Comparison of ENCODE assay signal across 8 mouse cellular contexts in the genomic region with DNA sequence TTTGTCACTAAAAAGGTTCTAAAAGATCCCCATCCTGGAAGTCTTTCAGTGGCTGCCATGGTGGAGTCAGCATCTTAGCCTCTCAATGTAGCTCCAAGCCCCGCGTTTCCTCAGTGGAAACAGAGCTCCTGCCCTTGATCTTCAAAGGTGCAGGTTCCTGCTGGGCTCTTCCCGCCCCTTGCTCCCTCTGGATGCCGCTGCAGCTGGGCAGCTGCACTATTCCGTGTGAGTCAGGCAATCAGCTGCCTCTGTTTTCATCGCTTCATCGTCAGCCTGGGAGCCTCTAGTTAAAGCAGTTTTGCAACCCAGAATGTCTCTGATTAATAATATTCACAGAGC. TPM values are rescaled to one million over a fixed set of nuclear protein-coding genes. Genes with fewer than 3 reads are reported as not detected.
DNase-seq lines count a peak whose midpoint lies in the region; ATAC-seq and TF ChIP-seq lines count a peak whose summit lies in the region.

No protein-coding gene starts in this region.

- H3K27me3 ChIP-seq in heart, embryonic 13.5 days (replicated peaks) = no peaks in the 10 kb centered on the region
- H3K27me3 ChIP-seq in liver, postnatal 0 days (ENCODE audit: insufficient read depth, low read length) = no peaks in the 10 kb centered on the region
- H3K27me3 ChIP-seq in forebrain, postnatal 0 days (ENCODE audit: insufficient read depth, low read length) = no peaks in the 10 kb centered on the region
- H3K27me3 ChIP-seq in forebrain, embryonic 16.5 days (replicated peaks; ENCODE audit: control insufficient read depth, insufficient read depth, low read length) = no peaks in the 10 kb centered on the region

- TF ChIP-seq EP300 in liver, postnatal 0 days (IDR thresholded peaks at IDR 0.05; ENCODE audit: low read depth) = no peak

- H3K4me1 ChIP-seq in heart, embryonic 13.5 days = peaks cover 29% of the 10 kb centered on the region
- peaks cover 12% of the 10 kb centered on the region; the same call in 1 of the 2 replicates for H3K4me1 ChIP-seq in liver, postnatal 0 days (ENCODE audit: insufficient read depth)
- H3K4me1 ChIP-seq in forebrain, postnatal 0 days (ENCODE audit: insufficient read depth) = no peaks in the 10 kb centered on the region
- no peaks in the 10 kb centered on the region for H3K4me1 ChIP-seq in forebrain, embryonic 16.5 days (replicated peaks; ENCODE audit: control insufficient read depth, insufficient read depth, low read length)

- peak overlapping the region; percentile 3; the same call in 1 of the 2 replicates for H3K27ac ChIP-seq in heart, embryonic 13.5 days (replicated peaks)
- H3K27ac ChIP-seq in liver, postnatal 0 days (ENCODE audit: low read depth) = peak overlapping the region; percentile 26; the same call in 1 of the 2 replicates
- H3K27ac ChIP-seq in forebrain, postnatal 0 days (ENCODE audit: low read depth, low read length) = no peak overlapping the region; the same call in 1 of the 2 replicates
- H3K27ac ChIP-seq in forebrain, embryonic 16.5 days (ENCODE audit: low read length) = no peak overlapping the region

- peak overlapping the region; percentile 11 for H3K4me3 ChIP-seq in heart, embryonic 13.5 days
- H3K4me3 ChIP-seq in liver, postnatal 0 days (ENCODE audit: low read depth, low read length) = peak overlapping the region; percentile 19; the same call in 1 of the 2 replicates
- H3K4me3 ChIP-seq in forebrain, postnatal 0 days (ENCODE audit: low read depth, low read length) = no peak overlapping the region
- H3K4me3 ChIP-seq in forebrain, embryonic 16.5 days (replicated peaks; ENCODE audit: low read length) = no peak overlapping the region

- DNase-seq in kidney, postnatal 10 days = peak; percentile 32
- DNase-seq in kidney, adult 9 months = no peak
- peak; percentile 49 for DNase-seq in R1 (ENCODE audit: low read depth, low spot score)
- no peak for DNase-seq in liver, postnatal 0 days
- no peak for DNase-seq in thymus, postnatal 36 days
- no peak for DNase-seq in forebrain, postnatal 0 days

- ATAC-seq in heart, embryonic 13.5 days (ENCODE audit: extremely low read depth, insufficient number of reproducible peaks, low FRiP score, low TSS enrichment) = no peak
- ATAC-seq in liver, postnatal 0 days = no peak
- no peak for ATAC-seq in forebrain, postnatal 0 days
- no peak for ATAC-seq in forebrain, embryonic 16.5 days

- no peak for TF ChIP-seq CTCF in liver, postnatal 0 days (IDR thresholded peaks at IDR 0.05; ENCODE audit: low read depth)
- TF ChIP-seq CTCF in forebrain, postnatal 0 days (IDR thresholded peaks at IDR 0.05; ENCODE audit: low read depth) = no peak

- H3K9me3 ChIP-seq in heart, embryonic 13.5 days = no peaks in the 10 kb centered on the region
- no peaks in the 10 kb centered on the region for H3K9me3 ChIP-seq in liver, postnatal 0 days (ENCODE audit: low read length)
- no peaks in the 10 kb centered on the region for H3K9me3 ChIP-seq in forebrain, postnatal 0 days (ENCODE audit: low read length)
- 0 out of 2 replicates have a peak, but pooled peaks cover 2% of the 10 kb centered on the region for H3K9me3 ChIP-seq in forebrain, embryonic 16.5 days (ENCODE audit: control insufficient read depth, low read length)

- no peaks in the 10 kb centered on the region for H3K36me3 ChIP-seq in heart, embryonic 13.5 days
- H3K36me3 ChIP-seq in liver, postnatal 0 days (replicated peaks; ENCODE audit: insufficient read depth, low read length) = no peaks in the 10 kb centered on the region
- H3K36me3 ChIP-seq in forebrain, postnatal 0 days (ENCODE audit: insufficient read depth) = no peaks in the 10 kb centered on the region
- H3K36me3 ChIP-seq in forebrain, embryonic 16.5 days (ENCODE audit: control insufficient read depth, insufficient read depth) = no peaks in the 10 kb centered on the region

- no peak overlapping the region for H3K9ac ChIP-seq in heart, embryonic 13.5 days
- peak overlapping the region; percentile 34; the same call in 1 of the 2 replicates for H3K9ac ChIP-seq in liver, postnatal 0 days (replicated peaks)
- H3K9ac ChIP-seq in forebrain, postnatal 0 days = no peak overlapping the region
- no peak overlapping the region for H3K9ac ChIP-seq in forebrain, embryonic 16.5 days (replicated peaks; ENCODE audit: low read depth, low read length)

- WGBS in heart, embryonic 13.5 days = 15% methylated on average over 7 of the region's 7 CpGs
- WGBS in liver, postnatal 0 days (ENCODE audit: insufficient replicate concordance) = 21% methylated on average over 7 of the region's 7 CpGs
- 41% methylated on average over 7 of the region's 7 CpGs for WGBS in forebrain, postnatal 0 days
- 35% methylated on average over 7 of the region's 7 CpGs for WGBS in forebrain, embryonic 16.5 days

- peak overlapping the region; percentile 55 for H3K4me2 ChIP-seq in heart, embryonic 13.5 days
- peak overlapping the region; percentile 66 for H3K4me2 ChIP-seq in liver, postnatal 0 days (ENCODE audit: low read depth, low read length)
- no peak overlapping the region for H3K4me2 ChIP-seq in forebrain, postnatal 0 days (ENCODE audit: low read depth)
- H3K4me2 ChIP-seq in forebrain, embryonic 16.5 days (ENCODE audit: low read length) = no peak overlapping the region

RNA-seq across cellular contexts. Expression of a gene that starts 34.9 kb away (rescaled TPM):
- 1.7 and 2.0 TPM in 2 replicates for polyA plus RNA-seq in heart, embryonic 13.5 days (2015; fragmentation: Nextera tagmentation; extraction: Ambion mirVana)
- polyA plus RNA-seq in liver, postnatal 0 days (2015; fragmentation: Nextera tagmentation; extraction: Ambion mirVana) = 7.9 and 9.8 TPM in 2 replicates
- 1.2 and 2.1 TPM in 2 replicates for total RNA-seq in forebrain, postnatal 0 days (2014; rRNA removed)
- polyA plus RNA-seq in forebrain, postnatal 0 days (2015; fragmentation: Nextera tagmentation; extraction: Ambion mirVana) = 2.1 and 3.1 TPM in 2 replicates
- 0.98 and 1.2 TPM in 2 replicates for polyA plus RNA-seq in forebrain, embryonic 16.5 days (2015; fragmentation: Nextera tagmentation; extraction: Ambion mirVana)

RNA-seq across cellular contexts. Expression of a gene that starts 51.1 kb away (rescaled TPM):
- 1.8 and 2.1 TPM in 2 replicates for polyA plus RNA-seq in heart, embryonic 13.5 days (2015; fragmentation: Nextera tagmentation; extraction: Ambion mirVana)
- polyA plus RNA-seq in liver, postnatal 0 days (2015; fragmentation: Nextera tagmentation; extraction: Ambion mirVana) = 1.8 and 1.9 TPM in 2 replicates
- total RNA-seq in forebrain, postnatal 0 days (2014; rRNA removed) = 1.3 TPM in 2 replicates
- polyA plus RNA-seq in forebrain, postnatal 0 days (2015; fragmentation: Nextera tagmentation; extraction: Ambion mirVana) = 1.1 and 1.2 TPM in 2 replicates
- 0.39 and 0.53 TPM in 2 replicates for polyA plus RNA-seq in forebrain, embryonic 16.5 days (2015; fragmentation: Nextera tagmentation; extraction: Ambion mirVana)

Comparison
In these comparisons a context has a peak if more than half of its experiments do, and no peak if none do; other contexts are left out.
1. DNase-seq: peak in kidney, postnatal 10 days (single experiment) and R1 (single experiment); none in kidney, adult 9 months (single experiment), liver, postnatal 0 days (single experiment), thymus, postnatal 36 days (0 of 2) and forebrain, postnatal 0 days (single experiment).
2. H3K27ac ChIP-seq: peak in heart, embryonic 13.5 days (single experiment) and liver, postnatal 0 days (single experiment); none in forebrain, postnatal 0 days (single experiment) and forebrain, embryonic 16.5 days (single experiment).
3. H3K4me2 ChIP-seq: peak in heart, embryonic 13.5 days (single experiment) and liver, postnatal 0 days (single experiment); none in forebrain, postnatal 0 days (single experiment) and forebrain, embryonic 16.5 days (single experiment).
4. H3K4me3 ChIP-seq: peak in heart, embryonic 13.5 days (single experiment) and liver, postnatal 0 days (single experiment); none in forebrain, postnatal 0 days (single experiment) and forebrain, embryonic 16.5 days (single experiment).